Mouse (Mus musculus): ENCODE data around the gene Rab23. TPM values are rescaled to one million over a fixed set of nuclear protein-coding genes. Genes with fewer than 3 reads are reported as not detected.

Rab23 gene
- polyA plus RNA-seq, 1 experiment from 2014 or later = 36.2 TPM

- no peaks in the 10 kb centered on the region for H3K27me3 ChIP-seq
- no peak overlapping the region for H3K4me2 ChIP-seq
- H3K36me3 ChIP-seq = no peaks in the 10 kb centered on the region
- H3K9me3 ChIP-seq = no peaks in the 10 kb centered on the region
- H3K4me3 ChIP-seq = no peak overlapping the region
- ATAC-seq (ENCODE audit: insufficient number of reproducible peaks, low FRiP score, low TSS enrichment, low read depth) = no peak
- H3K9ac ChIP-seq = no peak overlapping the region
- 74% methylated on average over 3 of the region's 3 CpGs for WGBS
- H3K4me1 ChIP-seq = no peaks in the 10 kb centered on the region; the same call in 1 of the 2 replicates
- H3K27ac ChIP-seq = no peak overlapping the region
These were observed 25.8 kb upstream of the Rab23 start for GRCm38 (mm10) chr1:33693893-33694292.

- Histone ChIP-seq H3K9me3 (no peaks in the 10 kb centered on the region), H3K4me1 (no peaks in the 10 kb centered on the region; the same call in 1 of the 2 replicates), H3K27ac (no peak overlapping the region), H3K4me3 (no peak overlapping the region), H3K36me3 (no peaks in the 10 kb centered on the region), H3K27me3 (no peaks in the 10 kb centered on the region), H3K9ac (no peak overlapping the region), H3K4me2 (no peak overlapping the region)
- ATAC-seq (ENCODE audit: insufficient number of reproducible peaks, low FRiP score, low TSS enrichment, low read depth) = no peak
- WGBS = 83% methylated on average over 2 of the region's 2 CpGs
These were observed 23.7 kb upstream of the Rab23 start for GRCm38 (mm10) chr1:33696016-33696415.

GRCm38 (mm10) chr1:33701244-33701643, 18.4 kb upstream of the Rab23 start:
- 80% methylated on average over 3 of the region's 3 CpGs for WGBS
- Histone ChIP-seq H3K4me3 (no peak overlapping the region), H3K9ac (no peak overlapping the region), H3K27me3 (no peaks in the 10 kb centered on the region), H3K36me3 (no peaks in the 10 kb centered on the region), H3K4me1 (no peaks in the 10 kb centered on the region; the same call in 1 of the 2 replicates), H3K27ac (no peak overlapping the region), H3K9me3 (no peaks in the 10 kb centered on the region), H3K4me2 (no peak overlapping the region)
- no peak for ATAC-seq (ENCODE audit: insufficient number of reproducible peaks, low FRiP score, low TSS enrichment, low read depth)

- Histone ChIP-seq H3K27me3 (no peaks in the 10 kb centered on the region), H3K4me1 (no peaks in the 10 kb centered on the region), H3K4me3 (no peak overlapping the region), H3K4me2 (no peak overlapping the region), H3K9ac (no peak overlapping the region), H3K36me3 (no peaks in the 10 kb centered on the region), H3K27ac (no peak overlapping the region), H3K9me3 (no peaks in the 10 kb centered on the region)
- 62% methylated on average over 2 of the region's 2 CpGs for WGBS
- ATAC-seq (ENCODE audit: insufficient number of reproducible peaks, low FRiP score, low TSS enrichment, low read depth) = no peak
These were observed 10.1 kb upstream of the Rab23 start for GRCm38 (mm10) chr1:33709615-33710014.

GRCm38 (mm10) chr1:33712026-33712425, 7.7 kb upstream of the Rab23 start:
- ATAC-seq (ENCODE audit: insufficient number of reproducible peaks, low FRiP score, low TSS enrichment, low read depth) = no peak
- 82% methylated on average over 5 of the region's 5 CpGs for WGBS
- Histone ChIP-seq H3K27me3 (no peaks in the 10 kb centered on the region), H3K36me3 (no peaks in the 10 kb centered on the region), H3K9me3 (no peaks in the 10 kb centered on the region), H3K9ac (no peak overlapping the region), H3K27ac (no peak overlapping the region), H3K4me3 (no peak overlapping the region), H3K4me2 (no peak overlapping the region), H3K4me1 (peaks cover 4% of the 10 kb centered on the region; the same call in 1 of the 2 replicates)

GRCm38 (mm10) chr1:33714796-33715195, 4.9 kb upstream of the Rab23 start:
- H3K36me3 ChIP-seq = no peaks in the 10 kb centered on the region
- 5% methylated on average over 10 of the region's 10 CpGs for WGBS
- no peak for ATAC-seq (ENCODE audit: insufficient number of reproducible peaks, low FRiP score, low TSS enrichment, low read depth)
- H3K4me3 ChIP-seq = no peak overlapping the region
- H3K9me3 ChIP-seq = no peaks in the 10 kb centered on the region
- H3K4me2 ChIP-seq = peak overlapping the region; percentile 22; the same call in 1 of the 2 replicates
- H3K27ac ChIP-seq = no peak overlapping the region
- no peak overlapping the region for H3K9ac ChIP-seq
- H3K27me3 ChIP-seq = no peaks in the 10 kb centered on the region
- H3K4me1 ChIP-seq = peaks cover 4% of the 10 kb centered on the region; the same call in 1 of the 2 replicates

GRCm38 (mm10) chr1:33717636-33718035, 2.1 kb upstream of the Rab23 start:
- Histone ChIP-seq H3K36me3 (no peaks in the 10 kb centered on the region; the same call in 1 of the 2 replicates), H3K4me3 (no peak overlapping the region)
- WGBS = 80% methylated on average over 1 of the region's 1 CpGs

GRCm38 (mm10) chr1:33720231-33720630, 544 bp downstream of the Rab23 start:
- Histone ChIP-seq H3K9ac (peak overlapping the region; percentile 96), H3K9me3 (no peaks in the 10 kb centered on the region), H3K4me3 (peak overlapping the region; percentile 86), H3K27ac (peak overlapping the region; percentile 95), H3K4me1 (peaks cover 4% of the 10 kb centered on the region), H3K36me3 (peaks cover 21% of the 10 kb centered on the region), H3K27me3 (no peaks in the 10 kb centered on the region), H3K4me2 (peak overlapping the region; percentile 64)
- 0 out of 2 replicates have a peak, but pooled peaks have one; percentile 30 for ATAC-seq (ENCODE audit: insufficient number of reproducible peaks, low FRiP score, low TSS enrichment, low read depth)
- under 1% methylated on average over 41 of the region's 41 CpGs for WGBS

More at GRCm38 (mm10) chr1:33717636-33718035, 2.1 kb upstream of the Rab23 start:
- H3K27ac ChIP-seq = no peak overlapping the region
- H3K9me3 ChIP-seq = no peaks in the 10 kb centered on the region
- no peak overlapping the region for H3K4me2 ChIP-seq
- H3K27me3 ChIP-seq = no peaks in the 10 kb centered on the region
- no peak for ATAC-seq (ENCODE audit: insufficient number of reproducible peaks, low FRiP score, low TSS enrichment, low read depth)
- H3K4me1 ChIP-seq = peaks cover 8% of the 10 kb centered on the region
- no peak overlapping the region for H3K9ac ChIP-seq

- Histone ChIP-seq H3K9me3 (no peaks in the 10 kb centered on the region), H3K36me3 (peaks cover 29% of the 10 kb centered on the region), H3K9ac (no peak overlapping the region), H3K27ac (no peak overlapping the region), H3K4me3 (peak overlapping the region; percentile 86; the same call in 1 of the 2 replicates), H3K4me1 (peaks cover 4% of the 10 kb centered on the region), H3K27me3 (no peaks in the 10 kb centered on the region), H3K4me2 (peak overlapping the region; percentile 64)
- ATAC-seq (ENCODE audit: insufficient number of reproducible peaks, low FRiP score, low TSS enrichment, low read depth) = no peak
- WGBS = 72% methylated on average over 7 of the region's 7 CpGs
These were observed 1.3 kb downstream of the Rab23 start for GRCm38 (mm10) chr1:33721020-33721419.

- Histone ChIP-seq H3K4me3 (no peak overlapping the region), H3K27me3 (no peaks in the 10 kb centered on the region), H3K9me3 (no peaks in the 10 kb centered on the region), H3K36me3 (peaks cover 55% of the 10 kb centered on the region), H3K4me1 (peaks cover 4% of the 10 kb centered on the region), H3K4me2 (no peak overlapping the region), H3K9ac (no peak overlapping the region), H3K27ac (no peak overlapping the region)
- ATAC-seq (ENCODE audit: insufficient number of reproducible peaks, low FRiP score, low TSS enrichment, low read depth) = no peak
- WGBS = 74% methylated on average over 6 of the region's 6 CpGs
These were observed 4.8 kb downstream of the Rab23 start for GRCm38 (mm10) chr1:33724516-33724915.

GRCm38 (mm10) chr1:33725086-33725485, 5.4 kb downstream of the Rab23 start:
- peaks cover 61% of the 10 kb centered on the region for H3K36me3 ChIP-seq
- no peaks in the 10 kb centered on the region for H3K9me3 ChIP-seq
- no peak overlapping the region for H3K27ac ChIP-seq
- 93% methylated on average over 5 of the region's 5 CpGs for WGBS
- no peak for ATAC-seq (ENCODE audit: insufficient number of reproducible peaks, low FRiP score, low TSS enrichment, low read depth)
- H3K4me2 ChIP-seq = no peak overlapping the region
- H3K4me1 ChIP-seq = peaks cover 4% of the 10 kb centered on the region
- no peak overlapping the region for H3K9ac ChIP-seq
- no peaks in the 10 kb centered on the region for H3K27me3 ChIP-seq
- H3K4me3 ChIP-seq = no peak overlapping the region

- WGBS = 83% methylated on average over 9 of the region's 9 CpGs
- Histone ChIP-seq H3K4me1 (no peaks in the 10 kb centered on the region), H3K9me3 (no peaks in the 10 kb centered on the region), H3K4me3 (no peak overlapping the region), H3K27me3 (no peaks in the 10 kb centered on the region), H3K36me3 (peaks cover 84% of the 10 kb centered on the region), H3K9ac (no peak overlapping the region), H3K27ac (no peak overlapping the region), H3K4me2 (no peak overlapping the region)
- no peak for ATAC-seq (ENCODE audit: insufficient number of reproducible peaks, low FRiP score, low TSS enrichment, low read depth)
These were observed 13.4 kb downstream of the Rab23 start for GRCm38 (mm10) chr1:33733044-33733443.
